Mouse (Mus musculus): ENCODE measurements around the gene Celf2.

Celf2 gene

DNA sequence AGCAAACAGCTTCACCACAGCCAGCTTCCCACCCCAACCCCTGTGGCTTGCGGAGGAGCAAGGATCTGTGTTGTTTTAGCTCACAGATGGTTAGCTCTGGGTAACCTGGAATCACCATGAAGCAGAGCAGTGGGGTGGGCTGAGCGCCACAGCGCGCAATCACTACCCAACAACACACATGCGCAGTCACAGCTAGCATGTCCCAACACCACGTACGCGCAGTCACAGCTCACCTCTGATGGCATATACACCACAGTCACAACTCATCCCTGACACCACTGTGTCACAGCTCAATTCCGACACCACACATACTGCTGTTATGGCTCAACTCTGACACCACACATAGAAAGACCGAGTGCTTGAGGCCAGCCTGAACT, 985.5 kb downstream of the Celf2 start:
- intact Hi-C loops (cut with DNase I) = no loop called here

DNA sequence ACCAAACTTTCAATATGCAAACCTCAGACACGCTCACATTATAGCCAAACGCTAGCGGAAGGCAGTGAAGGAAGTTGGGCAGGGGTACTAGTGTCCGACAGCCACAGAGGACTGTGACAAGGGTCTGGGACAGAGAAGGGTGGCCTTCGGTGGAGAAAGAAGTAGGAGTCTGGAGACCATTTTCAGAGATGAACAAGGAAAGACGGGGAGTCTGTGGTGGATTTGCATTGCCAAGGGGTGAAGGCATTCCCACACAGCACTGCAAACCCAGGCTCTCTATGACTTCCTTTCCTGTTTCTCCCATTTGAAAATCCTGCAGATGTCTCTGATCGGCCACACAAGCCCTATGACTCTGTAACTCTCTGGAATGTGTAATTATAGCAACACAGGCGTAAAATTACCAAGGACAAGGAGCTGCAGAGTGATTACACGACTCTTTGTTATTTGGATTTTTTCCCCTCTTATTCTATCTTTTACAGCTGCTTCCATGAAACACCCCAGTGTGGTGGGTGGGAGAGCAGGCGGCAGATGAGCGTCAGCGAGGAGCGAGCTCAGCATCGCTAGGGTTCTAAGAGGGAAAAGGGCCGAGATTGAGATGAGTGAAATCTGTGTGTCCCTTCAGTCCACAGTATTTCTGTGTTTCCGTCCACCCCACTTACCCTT, 986.0 kb downstream of the Celf2 start:
- intact Hi-C loops (cut with DNase I) = no loop called here

DNA sequence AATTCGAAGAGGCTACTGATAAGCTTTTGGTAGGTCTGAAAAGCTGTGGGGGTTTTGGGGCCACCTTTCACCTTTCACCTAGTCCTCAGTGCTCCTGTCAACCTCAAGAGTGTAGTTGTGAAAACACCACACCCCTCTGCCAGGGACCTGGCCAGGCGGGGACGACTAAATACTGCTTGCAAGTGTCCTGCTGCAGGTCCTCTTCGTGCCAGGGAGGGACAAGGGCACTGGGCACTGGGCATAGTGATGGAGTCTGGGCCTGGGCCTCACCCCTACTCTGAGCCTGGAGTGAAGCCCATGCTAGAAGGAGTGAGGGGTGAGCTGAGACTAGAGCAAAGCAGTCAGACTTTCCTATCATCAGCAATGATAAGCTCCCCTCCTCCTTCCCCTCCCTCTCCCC, 987.0 kb downstream of the Celf2 start:
- intact Hi-C loops (cut with DNase I) = no loop called here

DNA sequence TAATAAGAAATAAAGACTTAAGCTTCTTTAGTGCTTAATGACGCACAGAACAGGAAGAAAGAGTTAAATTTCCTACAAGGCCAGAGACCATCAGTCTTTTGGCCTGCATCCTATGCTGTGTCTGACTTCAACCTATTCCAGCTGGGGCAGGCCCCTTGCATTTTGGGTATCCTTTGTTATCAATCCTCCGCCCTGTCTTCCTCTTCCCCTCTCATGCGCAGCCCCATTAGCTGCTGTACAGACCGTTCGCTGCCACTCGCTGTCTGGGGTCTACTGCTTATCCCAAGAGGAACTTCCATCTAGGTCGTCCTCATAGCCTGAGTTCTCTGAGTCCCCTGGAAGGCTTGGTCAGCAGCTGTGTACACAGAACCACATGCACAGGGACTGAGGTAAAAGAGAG, 996.2 kb downstream of the Celf2 start:
- intact Hi-C loops (cut with DNase I) = no loop called here

GRCm38 (mm10) chr2:6507071-6507470, 1002.3 kb downstream of the Celf2 start:
- intact Hi-C loops (cut with DNase I) = no loop called here

- intact Hi-C loops (cut with DNase I) = no loop called here
Measured at GRCm38 (mm10) chr2:6505979-6506811, 1003.2 kb downstream of the Celf2 start.

GRCm38 (mm10) chr2:6505531-6505930, 1003.8 kb downstream of the Celf2 start:
- intact Hi-C loops (cut with DNase I) = no loop called here

DNA sequence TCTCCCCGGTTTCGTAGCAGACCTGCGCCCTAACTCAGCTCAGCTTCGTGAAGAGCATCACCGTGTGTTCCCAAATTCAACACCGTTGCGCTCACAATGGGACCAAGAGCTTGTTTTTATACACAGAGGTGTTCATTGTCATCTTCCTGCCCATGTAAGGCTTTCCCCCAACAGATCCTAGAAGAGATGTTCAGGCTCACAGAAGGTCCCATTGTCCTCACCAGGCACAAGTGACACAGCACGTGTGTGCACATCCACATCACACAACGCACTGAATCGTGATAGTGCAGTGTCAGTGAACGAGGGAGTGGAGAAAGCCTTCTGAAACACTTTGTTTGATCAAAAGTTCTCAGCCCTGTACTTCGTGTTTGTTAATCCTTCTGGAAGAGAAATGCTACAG, 1011.3 kb downstream of the Celf2 start:
- intact Hi-C loops (cut with DNase I) = no loop called here

- intact Hi-C loops (cut with DNase I) = no loop called here
Measured at GRCm38 (mm10) chr2:6497636-6498035, 1011.7 kb downstream of the Celf2 start.

- intact Hi-C loops (cut with DNase I) = no loop called here
Measured at GRCm38 (mm10) chr2:6493886-6494285, 1015.5 kb downstream of the Celf2 start.

- intact Hi-C loops (cut with DNase I) = no loop called here
Measured at GRCm38 (mm10) chr2:6490870-6491269, 1018.5 kb downstream of the Celf2 start.

DNA sequence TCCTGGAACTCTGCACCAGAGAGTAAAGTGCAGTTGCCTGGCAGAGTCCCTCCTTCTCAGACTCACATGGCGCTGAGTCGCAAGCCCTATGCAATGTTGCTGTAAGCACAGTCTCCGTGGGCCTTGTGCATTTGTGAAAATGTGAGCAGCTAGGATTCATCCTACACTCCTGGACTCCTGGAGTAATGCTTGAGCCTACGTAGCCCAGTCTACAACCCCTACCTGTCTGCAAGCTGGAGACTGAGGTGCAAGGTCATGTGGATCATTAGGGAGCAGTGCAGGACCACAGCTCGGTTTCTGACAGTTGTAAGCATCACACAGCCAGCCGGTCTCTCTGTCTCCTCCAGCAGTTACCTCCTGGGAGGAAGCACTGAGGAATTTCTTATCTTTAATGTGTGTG, 1019.3 kb downstream of the Celf2 start:
- intact Hi-C loops (cut with DNase I) = no loop called here
